8 mouse cellular contexts compared by ENCODE assay signal in genomic region chr6:34353658-34354353, GRCm38 (mm10). TPM values are rescaled to one million over a fixed set of nuclear protein-coding genes. Genes with fewer than 3 reads are reported as not detected.
DNase-seq lines count a peak whose midpoint lies in the region; ATAC-seq and TF ChIP-seq lines count a peak whose summit lies in the region.

Gene Akr1b8, plus strand, starts transcription at chr6:34354119.

- peaks cover 10% of the 10 kb centered on the region; the same call in 1 of the 2 replicates for H3K4me1 ChIP-seq in heart, postnatal 0 days (ENCODE audit: control insufficient read depth, insufficient read depth)
- H3K4me1 ChIP-seq in liver, embryonic 14.5 days (replicated peaks; ENCODE audit: control insufficient read depth in 2 of 2, insufficient read depth in 2 of 2, low read length in 1 of 2) = no peaks in the 10 kb centered on the region; a peak in 1 of 4 replicates

- ATAC-seq in heart, postnatal 0 days (ENCODE audit: insufficient read depth, low read depth) = peak; percentile 62
- no peak for ATAC-seq in liver, embryonic 14.5 days (ENCODE audit: insufficient read depth)

- H3K4me3 ChIP-seq in heart, postnatal 0 days (ENCODE audit: low read depth, low read length) = peak within 1 kb of the TSS; percentile 36
- peak within 1 kb of the TSS in 1 of 2 experiments; percentile 14; a peak in 1 of 4 replicates for H3K4me3 ChIP-seq in liver, embryonic 14.5 days (ENCODE audit: insufficient read depth in 1 of 2, low read depth in 2 of 2, low read length in 2 of 2)

- peak within 1 kb of the TSS; percentile 22; the same call in 1 of the 2 replicates for H3K27ac ChIP-seq in heart, postnatal 0 days (ENCODE audit: low read depth)
- no peak within 1 kb of the TSS for H3K27ac ChIP-seq in liver, embryonic 14.5 days

- WGBS in heart, postnatal 0 days = 14% methylated on average over 16 of the region's 16 CpGs
- WGBS in liver, embryonic 14.5 days (ENCODE audit: insufficient replicate concordance) = 19% methylated on average over 16 of the region's 16 CpGs

- H3K27me3 ChIP-seq in heart, postnatal 0 days (ENCODE audit: control insufficient read depth, insufficient read depth, low read length) = no peaks in the 10 kb centered on the region
- no peaks in the 10 kb centered on the region for H3K27me3 ChIP-seq in liver, embryonic 14.5 days (ENCODE audit: control insufficient read depth, insufficient read depth, low read length)

- peak; percentile 19 to 35 for DNase-seq in urinary bladder, adult 18-20 months (ENCODE audit: low spot score in 2 of 2)
- no peak for DNase-seq in urinary bladder, postnatal 25 days (ENCODE audit: low spot score)
- DNase-seq in cerebellum, postnatal 36 days = peak; percentile 75 to 76
- peak; percentile 36 for DNase-seq in heart, postnatal 0 days (ENCODE audit: low spot score)
- DNase-seq in liver, embryonic 14.5 days (ENCODE audit: low read depth in 3 of 3, low spot score in 3 of 3) = no peak
- peak; percentile 26 for DNase-seq in urinary bladder, postnatal 14 days (ENCODE audit: low spot score)
- no peak for DNase-seq in frontal cortex, postnatal 10 days (ENCODE audit: low spot score in 2 of 2)
- no peak for DNase-seq in layer of hippocampus, adult 8-10 months (ENCODE audit: low spot score in 2 of 2)

- no peak for TF ChIP-seq CTCF in heart, postnatal 0 days (IDR thresholded peaks at IDR 0.05; ENCODE audit: low read depth)
- no peak for TF ChIP-seq CTCF in liver, embryonic 14.5 days (IDR thresholded peaks at IDR 0.05; ENCODE audit: low read depth)

- no peak for TF ChIP-seq EP300 in heart, postnatal 0 days (IDR thresholded peaks at IDR 0.05; ENCODE audit: low read depth)
- TF ChIP-seq EP300 in liver, embryonic 14.5 days (IDR thresholded peaks at IDR 0.05; ENCODE audit: low read depth) = no peak

- H3K9me3 ChIP-seq in heart, postnatal 0 days (replicated peaks; ENCODE audit: control insufficient read depth, low read length) = no peaks in the 10 kb centered on the region
- H3K9me3 ChIP-seq in liver, embryonic 14.5 days (ENCODE audit: control insufficient read depth, low read length) = no peaks in the 10 kb centered on the region

- H3K36me3 ChIP-seq in heart, postnatal 0 days (replicated peaks; ENCODE audit: control insufficient read depth, insufficient read depth, low read length) = no peaks in the 10 kb centered on the region
- no peaks in the 10 kb centered on the region for H3K36me3 ChIP-seq in liver, embryonic 14.5 days (replicated peaks; ENCODE audit: control insufficient read depth, insufficient read depth, low read depth)

- H3K9ac ChIP-seq in heart, postnatal 0 days (replicated peaks; ENCODE audit: low read depth, low read length) = peak within 1 kb of the TSS; percentile 29; the same call in 1 of the 2 replicates
- H3K9ac ChIP-seq in liver, embryonic 14.5 days (replicated peaks) = no peak within 1 kb of the TSS

- peak within 1 kb of the TSS; percentile 58 for H3K4me2 ChIP-seq in heart, postnatal 0 days (ENCODE audit: low read depth, low read length)
- peak within 1 kb of the TSS; percentile 55 for H3K4me2 ChIP-seq in liver, embryonic 14.5 days (ENCODE audit: low read depth)

RNA-seq across cellular contexts. Expression of gene Akr1b8, which starts in this region (rescaled TPM):
- 1.3 and 15.4 TPM in 2 replicates for total RNA-seq in heart, postnatal 0 days (2014; rRNA removed; ENCODE audit: low replicate concordance)
- polyA plus RNA-seq in heart, postnatal 0 days (2015; fragmentation: Nextera tagmentation; extraction: Ambion mirVana) = 8.5 and 9.7 TPM in 2 replicates
- 3.6 and 4.7 TPM in 2 replicates for polyA plus RNA-seq in liver, embryonic 14.5 days (2012; rRNA removed)
- polyA plus RNA-seq in liver, embryonic 14.5 days (2014; fragmentation: Nextera tagmentation; extraction: Ambion mirVana) = 4.2 and 5.7 TPM in 2 replicates
- total RNA-seq in layer of hippocampus, adult 8-10 months (2022) = 1 to 10 TPM in 2 of 4 experiments, under 1 TPM in 2; 0.35 to 3.3 (median 1.4) TPM

Comparison
In these comparisons a context has a peak if more than half of its experiments do, and no peak if none do; other contexts are left out.
1. DNase-seq: peak in urinary bladder, adult 18-20 months (2 of 2), cerebellum, postnatal 36 days (2 of 2), heart, postnatal 0 days (single experiment) and urinary bladder, postnatal 14 days (single experiment); none in urinary bladder, postnatal 25 days (single experiment), liver, embryonic 14.5 days (0 of 3), frontal cortex, postnatal 10 days (0 of 2) and layer of hippocampus, adult 8-10 months (0 of 2).